Mouse (Mus musculus): Measurements from ENCODE around the gene Dohh. TPM values are rescaled to one million over a fixed set of nuclear protein-coding genes. Genes with fewer than 3 reads are reported as not detected.

Dohh gene
- 47.9 and 71.7 TPM in 2 replicates for polyA plus RNA-seq (2012; rRNA removed)

- peak; percentile 96 to 98 for DNase-seq (ENCODE audit: low read depth in 1 of 2, low spot score in 2 of 2)
- peaks cover 14% of the 10 kb centered on the region for H3K36me3 ChIP-seq (ENCODE audit: control insufficient read depth, insufficient read depth, low read length)
- peak within 1 kb of the TSS; percentile 67 for H3K27ac ChIP-seq (ENCODE audit: insufficient read depth, low read length)
- no peaks in the 10 kb centered on the region for H3K27me3 ChIP-seq (ENCODE audit: control insufficient read depth, insufficient read depth, low read length)
- WGBS, result 9% methylated on average over 54 of the region's 54 CpGs
- TF ChIP-seq POLR2A (IDR thresholded peaks at IDR 0.05; ENCODE audit: low read depth, low read length) (peak; percentile 89), CTCF (IDR thresholded peaks at IDR 0.05; ENCODE audit: extremely low read depth, insufficient read depth, insufficient read length, insufficient replicate concordance) (no peak)
- peaks cover 9% of the 10 kb centered on the region; the same call in 1 of the 2 replicates for H3K4me1 ChIP-seq (ENCODE audit: control insufficient read depth, insufficient read depth, insufficient read length)
- peak within 1 kb of the TSS; percentile 69 for H3K4me3 ChIP-seq (ENCODE audit: extremely low read depth, insufficient read depth, insufficient read length)
These were observed at the start of gene Dohh, which contains the start of gene Gm48551 for GRCm38 (mm10) chr10:81383802-81384604. Gene Dohh (plus strand): TSS chr10:81384428. Gene Gm48551 (plus strand): TSS chr10:81384466.

- Histone ChIP-seq H3K27ac (ENCODE audit: insufficient read depth, low read length) (no peak overlapping the region), H3K27me3 (ENCODE audit: control insufficient read depth, insufficient read depth, low read length) (no peaks in the 10 kb centered on the region), H3K4me1 (ENCODE audit: control insufficient read depth, insufficient read depth, insufficient read length) (peaks cover 2% of the 10 kb centered on the region), H3K36me3 (ENCODE audit: control insufficient read depth, insufficient read depth, low read length) (peaks cover 8% of the 10 kb centered on the region), H3K4me3 (ENCODE audit: extremely low read depth, insufficient read depth, insufficient read length) (no peak overlapping the region)
- WGBS, result 85% methylated on average over 19 of the region's 19 CpGs
- DNase-seq (ENCODE audit: low read depth in 1 of 2, low spot score in 2 of 2), result no peak
- no peak for TF ChIP-seq POLR2A (IDR thresholded peaks at IDR 0.05; ENCODE audit: low read depth, low read length)
- no peak for TF ChIP-seq CTCF (IDR thresholded peaks at IDR 0.05; ENCODE audit: extremely low read depth, insufficient read depth, insufficient read length, insufficient replicate concordance)
These were observed 48.6 kb upstream of the Dohh start for GRCm38 (mm10) chr10:81335393-81336340.

GRCm38 (mm10) chr10:81336558-81336957, 47.7 kb upstream of the Dohh start:
- peaks cover 8% of the 10 kb centered on the region for H3K36me3 ChIP-seq (ENCODE audit: control insufficient read depth, insufficient read depth, low read length)
- no peak for DNase-seq (ENCODE audit: low read depth in 1 of 2, low spot score in 2 of 2)
- no peaks in the 10 kb centered on the region for H3K27me3 ChIP-seq (ENCODE audit: control insufficient read depth, insufficient read depth, low read length)
- H3K27ac ChIP-seq (ENCODE audit: insufficient read depth, low read length), result no peak overlapping the region
- 90% methylated on average over 4 of the region's 4 CpGs for WGBS
- no peak overlapping the region for H3K4me3 ChIP-seq (ENCODE audit: extremely low read depth, insufficient read depth, insufficient read length)
- TF ChIP-seq POLR2A (IDR thresholded peaks at IDR 0.05; ENCODE audit: low read depth, low read length), result no peak
- TF ChIP-seq CTCF (IDR thresholded peaks at IDR 0.05; ENCODE audit: extremely low read depth, insufficient read depth, insufficient read length, insufficient replicate concordance), result no peak
- H3K4me1 ChIP-seq (ENCODE audit: control insufficient read depth, insufficient read depth, insufficient read length), result no peaks in the 10 kb centered on the region; the same call in 1 of the 2 replicates

GRCm38 (mm10) chr10:81340551-81341332, 43.5 kb upstream of the Dohh start:
- WGBS, result 79% methylated on average over 17 of the region's 17 CpGs
- peaks cover 14% of the 10 kb centered on the region for H3K4me1 ChIP-seq (ENCODE audit: control insufficient read depth, insufficient read depth, insufficient read length)
- no peaks in the 10 kb centered on the region for H3K36me3 ChIP-seq (ENCODE audit: control insufficient read depth, insufficient read depth, low read length)
- TF ChIP-seq POLR2A (IDR thresholded peaks at IDR 0.05; ENCODE audit: low read depth, low read length), result no peak
- TF ChIP-seq CTCF (IDR thresholded peaks at IDR 0.05; ENCODE audit: extremely low read depth, insufficient read depth, insufficient read length, insufficient replicate concordance), result no peak
- H3K4me3 ChIP-seq (ENCODE audit: extremely low read depth, insufficient read depth, insufficient read length), result no peak overlapping the region
- DNase-seq (ENCODE audit: low read depth in 1 of 2, low spot score in 2 of 2), result no peak
- H3K27me3 ChIP-seq (ENCODE audit: control insufficient read depth, insufficient read depth, low read length), result peaks cover 4% of the 10 kb centered on the region
- no peak overlapping the region for H3K27ac ChIP-seq (ENCODE audit: insufficient read depth, low read length)

GRCm38 (mm10) chr10:81341333-81341949, 42.8 kb upstream of the Dohh start:
- TF ChIP-seq CTCF (IDR thresholded peaks at IDR 0.05; ENCODE audit: extremely low read depth, insufficient read depth, insufficient read length, insufficient replicate concordance) (peak; percentile 87), POLR2A (IDR thresholded peaks at IDR 0.05; ENCODE audit: low read depth, low read length) (no peak)

More at GRCm38 (mm10) chr10:81341333-81341949, 42.8 kb upstream of the Dohh start:
- H3K27ac ChIP-seq (ENCODE audit: insufficient read depth, low read length), result no peak overlapping the region
- no peaks in the 10 kb centered on the region for H3K36me3 ChIP-seq (ENCODE audit: control insufficient read depth, insufficient read depth, low read length)
- H3K4me1 ChIP-seq (ENCODE audit: control insufficient read depth, insufficient read depth, insufficient read length), result peaks cover 16% of the 10 kb centered on the region
- no peak overlapping the region for H3K4me3 ChIP-seq (ENCODE audit: extremely low read depth, insufficient read depth, insufficient read length)
- WGBS, result 45% methylated on average over 16 of the region's 16 CpGs
- DNase-seq (ENCODE audit: low read depth in 1 of 2, low spot score in 2 of 2), result peak in 1 of 2 experiments; percentile 69
- peaks cover 4% of the 10 kb centered on the region for H3K27me3 ChIP-seq (ENCODE audit: control insufficient read depth, insufficient read depth, low read length)

Measured in spleen, adult 2 months (tissue).